Mouse (Mus musculus) layer of hippocampus, postnatal 36 days (tissue): ENCODE results near the gene Ankrd36. TPM values are rescaled to one million over a fixed set of nuclear protein-coding genes. Genes with fewer than 3 reads are reported as not detected.
"Not testable (repeated sequence)": the region's sequence is repeated elsewhere in the genome, so short reads cannot be mapped to it uniquely, and the experiment has no call there.

ENCODE experiments used
- DNase-seq, 2 experiments: peaks; one replicate each; pipeline ENCODE4 v3.0.0; 2022
- total RNA-seq, 2 experiments: library from RNA; stranded (reverse); gene quantifications; 2 replicates each; pipeline ENCODE4 v1.2.3; 2021

Ankrd36 gene
- total RNA-seq, result not detected

DNA sequence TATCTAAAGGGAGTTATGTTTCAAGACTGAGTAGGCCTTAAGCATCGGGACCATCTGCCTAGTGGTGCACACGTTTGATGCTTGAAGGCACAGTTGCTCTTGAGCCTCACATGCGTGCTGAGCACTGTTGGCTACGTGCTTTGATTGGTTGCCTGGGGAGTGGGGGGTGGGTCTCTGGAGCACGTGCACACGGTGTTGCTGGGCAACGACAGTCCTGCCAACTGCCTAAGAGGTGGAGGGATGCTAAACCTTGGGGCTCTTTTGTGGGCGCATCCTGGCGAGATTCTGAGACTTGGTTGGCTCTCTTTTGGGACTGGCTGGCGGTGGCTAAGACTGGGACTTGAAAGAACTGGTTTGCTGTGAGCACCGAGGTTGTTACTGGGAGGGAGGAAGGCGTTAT lies at the start of gene Ankrd36:
Gene Ankrd36 (plus strand): TSS at position 211 of the 400 bp plus-strand sequence.
- no peak for DNase-seq

DNA sequence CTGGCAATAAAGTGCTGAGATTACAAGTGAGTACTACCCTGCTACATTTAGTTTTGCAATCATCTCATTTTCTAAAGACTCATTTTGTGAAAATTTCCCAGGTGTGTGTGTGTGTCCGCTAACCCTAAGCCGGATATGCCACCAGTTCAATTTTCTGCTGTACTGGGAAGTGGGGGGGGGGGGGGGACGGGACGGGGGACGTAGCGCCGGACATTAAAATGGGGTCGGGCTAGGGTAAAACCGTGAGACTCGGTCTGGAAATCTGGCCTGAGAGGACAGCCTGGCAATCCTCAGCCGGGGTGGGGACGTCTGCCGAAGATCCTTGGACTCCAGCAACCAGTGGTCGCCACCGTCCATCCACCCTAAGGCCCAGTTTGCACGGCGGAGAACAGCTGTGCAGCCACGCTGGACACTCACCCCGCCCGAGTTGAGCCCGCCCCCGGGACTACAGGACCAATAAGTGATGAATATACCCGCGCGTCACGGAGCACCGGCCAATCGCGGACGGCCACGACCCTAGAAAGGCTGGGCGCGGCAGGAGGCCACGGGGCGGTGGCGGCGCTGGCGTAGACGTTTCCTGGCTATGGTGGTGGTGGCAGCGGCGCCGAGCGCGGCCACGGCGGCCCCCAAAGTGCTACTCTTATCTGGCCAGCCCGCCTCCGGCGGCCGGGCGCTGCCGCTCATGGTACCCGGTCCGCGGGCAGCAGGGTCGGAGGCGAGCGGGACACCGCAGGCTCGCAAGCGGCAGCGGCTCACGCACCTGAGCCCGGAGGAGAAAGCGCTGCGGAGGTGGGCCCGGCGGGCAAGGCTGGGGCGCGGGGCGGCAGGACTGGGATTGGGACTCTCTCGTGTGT lies 48.8 kb upstream of the Ankrd36 start, which contains the start of gene Xbp1:
Gene Xbp1 (plus strand): TSS at position 248 of the 854 bp plus-strand sequence.
- DNase-seq, result peak; percentile 97 to 98

DNA sequence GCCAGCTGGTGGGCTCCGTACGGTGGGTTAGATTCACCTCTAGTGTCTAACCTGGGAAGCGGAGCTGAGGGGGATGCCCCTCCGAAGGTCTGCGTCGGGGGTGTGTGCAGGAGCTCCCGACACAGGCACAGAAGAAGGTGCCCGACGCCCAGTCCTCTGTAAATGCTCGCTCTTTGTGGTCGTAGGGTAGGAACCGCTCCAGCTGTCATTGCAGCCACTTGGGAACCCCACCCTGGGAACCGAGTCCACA lies 48.3 kb upstream of the Ankrd36 start:
- DNase-seq, result no peak

DNA sequence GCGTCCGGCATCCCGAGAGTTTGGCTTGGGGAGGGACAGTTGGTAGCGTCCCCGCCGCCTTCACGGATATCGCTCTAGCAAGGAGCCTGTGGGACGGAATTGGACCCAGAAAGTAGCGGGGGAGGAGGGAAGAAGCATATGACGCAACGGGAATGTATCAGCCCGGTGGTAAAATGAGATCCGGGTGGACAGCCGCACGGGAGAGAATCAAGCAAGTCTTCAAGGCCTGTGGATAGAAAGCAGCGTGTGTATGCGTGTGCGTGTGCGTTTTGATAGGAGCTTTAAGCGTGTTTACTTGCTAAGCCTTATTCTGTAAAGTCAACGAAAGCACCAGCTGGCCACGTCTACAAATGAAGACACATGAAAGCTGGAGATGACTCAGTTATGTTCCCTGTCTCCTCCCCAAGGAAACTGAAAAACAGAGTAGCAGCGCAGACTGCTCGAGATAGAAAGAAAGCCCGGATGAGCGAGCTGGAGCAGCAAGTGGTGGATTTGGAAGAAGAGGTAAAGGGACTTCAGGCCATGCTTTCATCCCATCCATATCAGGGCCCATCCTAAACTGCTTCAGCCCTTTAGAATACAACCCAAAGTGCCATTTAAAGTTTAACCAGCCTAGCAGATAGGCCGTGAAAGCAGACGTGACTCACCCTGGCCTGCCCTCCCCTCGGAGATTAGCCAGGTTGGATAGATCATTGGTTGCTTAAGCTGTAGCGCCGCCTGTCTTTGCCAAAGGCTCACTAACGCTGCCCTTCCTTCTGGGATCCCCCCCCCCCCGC lies 47.8 kb upstream of the Ankrd36 start:
- peak; percentile 68 to 71 for DNase-seq

DNA sequence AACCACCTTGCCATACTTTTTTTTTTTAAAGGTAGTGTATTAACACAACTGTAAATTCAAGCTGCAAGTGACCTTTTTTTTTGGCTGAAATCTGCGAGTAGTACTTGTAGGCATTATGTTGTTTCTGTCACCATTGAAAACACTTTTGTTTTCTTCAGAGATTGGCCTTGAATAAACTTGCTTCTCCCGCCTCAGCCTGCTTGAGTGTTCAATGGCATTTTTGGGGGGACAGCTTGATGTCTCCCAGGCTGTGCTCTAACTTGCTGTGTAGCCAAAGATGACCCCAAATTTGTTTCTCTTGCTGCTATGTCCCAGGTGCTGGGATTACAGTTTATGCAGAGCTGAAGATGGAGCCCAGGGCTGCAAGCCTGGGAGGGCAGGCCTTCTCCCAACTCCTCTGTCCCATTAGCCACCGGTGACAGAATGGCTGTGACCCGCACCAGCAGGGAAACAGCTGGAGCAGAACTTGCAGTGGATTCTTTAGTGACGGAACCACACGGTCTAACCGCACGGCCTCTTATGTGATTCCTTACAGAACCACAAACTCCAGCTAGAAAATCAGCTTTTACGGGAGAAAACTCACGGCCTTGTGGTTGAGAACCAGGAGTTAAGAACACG lies 46.6 kb upstream of the Ankrd36 start:
- no peak for DNase-seq

DNA sequence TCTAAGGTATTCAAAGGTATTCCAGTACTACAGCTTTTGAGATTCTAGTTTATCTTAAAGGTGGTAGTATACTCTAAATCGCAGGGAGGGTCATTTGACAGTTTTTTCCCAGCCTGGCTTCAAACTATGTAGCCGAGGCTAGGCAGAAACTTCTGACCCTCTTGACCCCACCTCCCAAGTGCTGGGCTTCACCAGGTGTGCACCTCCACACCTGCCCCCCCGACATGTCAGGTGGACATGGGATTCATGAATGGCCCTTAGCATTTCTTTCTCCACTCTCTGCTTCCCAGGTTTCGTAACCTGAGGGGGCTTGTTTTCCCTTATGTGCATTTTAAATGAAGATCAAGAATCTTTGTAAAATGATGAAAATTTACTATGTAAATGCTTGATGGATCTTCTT lies 44.1 kb upstream of the Ankrd36 start:
- DNase-seq, result no peak

DNA sequence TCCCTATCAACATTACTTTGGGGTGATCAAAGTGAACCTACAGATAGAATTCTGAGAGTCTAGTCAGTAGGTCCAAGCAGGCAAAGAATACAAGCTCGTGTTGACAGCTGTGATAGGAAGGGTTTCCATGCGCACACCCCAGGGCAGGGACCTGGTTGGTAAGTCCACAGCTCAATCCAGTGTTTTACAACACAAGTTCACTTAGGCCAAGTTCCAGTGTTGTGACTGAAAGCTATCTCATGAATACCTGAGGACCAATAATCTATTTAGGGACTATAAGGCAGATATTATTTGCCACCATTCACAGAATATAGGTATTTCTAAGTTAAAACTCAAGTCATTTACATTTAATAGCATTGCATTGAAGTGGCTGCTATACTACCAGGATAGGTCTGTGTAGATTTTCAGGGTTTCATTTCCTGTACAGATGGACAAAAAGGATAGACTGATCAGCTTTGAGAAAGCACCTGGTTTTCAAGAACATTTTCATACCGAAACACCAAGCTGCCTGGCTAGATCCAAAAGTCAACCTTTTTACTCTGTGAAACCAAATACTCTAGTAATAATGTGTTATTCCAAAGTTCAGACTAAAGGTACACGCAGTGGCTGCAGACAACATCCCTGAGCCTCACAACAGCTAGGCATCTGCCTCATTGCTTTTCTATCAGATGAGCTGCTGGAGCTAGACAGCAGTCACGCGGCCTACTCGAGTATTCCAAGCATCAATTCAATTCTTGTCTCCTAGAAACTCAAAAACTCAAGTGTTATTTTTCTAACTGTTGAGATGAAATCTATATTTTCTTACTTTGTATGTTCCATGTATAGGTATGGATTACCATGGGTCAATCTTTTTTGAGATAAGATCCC lies 42.7 kb upstream of the Ankrd36 start:
- no peak for DNase-seq

DNA sequence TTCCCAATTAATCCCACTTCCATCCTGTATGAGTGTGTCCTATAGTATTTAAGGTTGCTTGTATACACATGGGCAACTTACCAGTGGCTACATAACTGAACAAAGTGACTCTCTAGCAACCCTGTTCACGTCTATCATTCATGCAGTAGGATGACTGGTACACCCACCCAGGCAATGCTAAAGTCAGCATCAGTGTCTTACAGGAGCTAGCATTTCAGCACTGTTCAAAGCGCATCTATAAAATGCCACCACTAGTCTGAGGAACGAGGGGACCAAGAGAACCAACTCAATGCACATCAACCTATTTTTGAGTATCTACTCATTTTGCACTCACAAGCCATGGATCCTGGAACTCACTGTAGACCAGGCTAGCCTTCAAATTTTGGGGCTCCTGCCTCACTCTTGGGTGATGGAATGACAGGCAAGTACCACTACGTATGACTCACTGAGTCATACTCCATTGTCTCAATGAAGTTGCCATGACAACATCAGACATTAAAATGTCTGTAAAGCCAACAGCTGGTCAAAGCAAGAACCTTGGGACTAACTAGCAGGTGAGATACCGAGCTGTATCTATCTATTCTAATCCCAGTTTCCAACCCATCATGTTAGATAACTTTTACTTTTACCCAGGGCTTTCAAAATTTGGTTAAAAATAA lies 41.5 kb upstream of the Ankrd36 start:
- no peak for DNase-seq

DNA sequence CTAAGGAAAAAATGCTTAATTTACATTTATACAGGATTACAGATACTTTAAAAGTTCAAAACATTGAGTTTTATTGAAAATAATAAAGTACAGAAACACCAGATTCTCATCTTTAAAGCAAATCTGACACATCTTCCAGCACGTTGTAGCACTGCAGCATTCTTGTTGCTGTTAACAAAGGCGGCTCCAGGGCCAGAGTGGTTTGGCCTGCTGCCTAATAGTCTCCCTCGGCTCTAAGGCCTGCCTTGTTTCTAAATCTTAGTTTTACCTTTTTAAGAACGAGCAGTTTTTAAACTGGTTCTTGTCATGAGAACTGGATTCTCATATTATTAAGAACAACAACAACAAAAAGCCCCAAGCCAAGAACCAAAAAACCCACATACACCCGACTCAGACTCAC lies 40.6 kb upstream of the Ankrd36 start:
- no peak for DNase-seq

DNA sequence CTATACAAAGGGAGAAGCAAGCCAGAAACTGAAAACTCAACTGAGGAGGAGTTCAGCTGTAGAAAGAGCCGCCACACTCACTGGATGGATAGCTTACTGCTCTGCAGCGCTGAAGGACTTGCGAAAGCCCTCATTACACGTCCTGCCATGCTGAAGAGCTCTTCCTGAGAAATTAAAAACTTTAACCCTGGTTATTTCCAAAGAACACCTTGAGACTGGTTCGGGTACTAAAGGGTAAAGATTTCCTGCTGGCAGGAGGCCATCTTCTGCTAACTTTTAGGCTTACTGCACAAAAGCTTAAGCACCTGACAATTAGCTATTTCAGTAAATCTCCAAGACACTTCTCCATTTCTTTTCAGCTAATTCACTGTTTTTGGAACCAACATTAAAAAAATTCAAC lies 39.3 kb upstream of the Ankrd36 start:
- DNase-seq, result no peak

DNA sequence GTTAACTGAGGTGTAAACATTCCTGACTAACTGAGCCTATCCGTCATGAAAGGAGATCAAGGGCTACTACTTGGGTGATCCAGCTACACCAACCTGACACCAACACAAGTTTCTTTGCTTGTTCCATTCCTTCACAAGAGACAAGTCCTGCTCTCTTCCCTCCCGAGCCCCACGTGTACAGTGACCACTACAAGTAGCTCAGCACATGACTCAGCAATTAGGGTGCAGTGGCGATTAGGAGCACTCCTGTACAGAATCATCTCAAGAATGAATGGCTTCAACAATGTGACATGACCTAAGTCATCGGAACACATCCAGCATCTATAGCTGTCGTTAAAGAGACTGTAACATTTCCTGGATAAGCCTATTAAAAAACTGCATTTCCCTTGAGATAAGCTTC lies 38.8 kb upstream of the Ankrd36 start:
- DNase-seq, result no peak

DNA sequence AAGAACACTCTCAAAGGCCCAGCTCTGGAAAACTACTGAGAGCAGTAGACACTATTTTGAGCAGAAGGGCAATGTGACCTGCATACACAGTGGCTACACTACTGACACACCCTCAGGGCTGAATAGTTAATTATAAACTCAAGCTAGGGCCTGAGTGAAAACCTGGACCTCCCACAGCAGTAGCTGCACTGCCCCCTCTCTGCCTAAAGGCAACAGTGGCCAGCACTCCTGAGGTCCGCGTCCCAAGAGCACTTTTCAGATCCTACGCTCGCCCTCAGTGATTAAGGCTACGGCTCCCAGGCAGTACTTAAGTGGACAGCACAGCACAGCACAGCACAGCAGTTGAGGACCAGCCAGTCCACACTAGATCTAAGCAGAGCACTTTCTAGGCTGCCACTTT lies 36.4 kb upstream of the Ankrd36 start:
- DNase-seq, result no peak

DNA sequence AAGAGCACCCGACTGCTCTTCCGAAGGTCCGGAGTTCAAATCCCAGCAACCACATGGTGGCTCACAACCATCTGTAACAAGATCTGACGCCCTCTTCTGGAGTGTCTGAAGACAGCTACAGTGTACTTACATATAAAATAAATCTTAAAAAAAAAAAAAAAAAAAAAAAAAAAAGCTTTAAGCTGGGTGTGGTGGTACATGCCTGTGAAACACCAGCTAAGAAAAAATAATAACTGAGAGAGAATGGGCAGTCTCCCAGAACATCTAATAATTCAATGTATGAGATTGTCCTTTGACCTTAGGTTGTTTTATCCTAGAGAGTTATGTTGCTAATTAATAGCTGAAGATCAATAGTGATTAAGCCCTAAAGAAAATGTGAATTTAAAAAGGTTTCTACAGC lies 32.0 kb upstream of the Ankrd36 start:
- DNase-seq, result not testable (repeated sequence)

DNA sequence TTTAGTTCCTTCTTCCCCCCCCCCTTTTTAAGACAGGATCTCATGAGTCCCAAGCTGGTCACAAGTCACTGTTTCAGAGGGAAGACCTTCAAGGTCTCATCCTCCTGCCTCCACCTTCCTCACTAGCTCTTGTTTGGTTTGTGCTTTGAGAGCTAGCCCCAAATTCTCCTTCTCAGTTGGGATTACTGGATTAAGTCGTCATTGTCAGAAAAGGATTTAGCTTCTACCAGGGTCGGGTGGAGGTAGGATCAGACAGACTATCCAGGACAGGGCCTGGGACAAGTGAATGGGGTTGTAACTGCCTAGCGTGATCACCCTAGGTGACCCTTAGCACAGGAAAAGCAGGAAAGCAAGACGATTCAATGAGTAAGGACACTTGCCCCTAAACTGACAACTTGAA lies 29.2 kb upstream of the Ankrd36 start:
- DNase-seq, result no peak

DNA sequence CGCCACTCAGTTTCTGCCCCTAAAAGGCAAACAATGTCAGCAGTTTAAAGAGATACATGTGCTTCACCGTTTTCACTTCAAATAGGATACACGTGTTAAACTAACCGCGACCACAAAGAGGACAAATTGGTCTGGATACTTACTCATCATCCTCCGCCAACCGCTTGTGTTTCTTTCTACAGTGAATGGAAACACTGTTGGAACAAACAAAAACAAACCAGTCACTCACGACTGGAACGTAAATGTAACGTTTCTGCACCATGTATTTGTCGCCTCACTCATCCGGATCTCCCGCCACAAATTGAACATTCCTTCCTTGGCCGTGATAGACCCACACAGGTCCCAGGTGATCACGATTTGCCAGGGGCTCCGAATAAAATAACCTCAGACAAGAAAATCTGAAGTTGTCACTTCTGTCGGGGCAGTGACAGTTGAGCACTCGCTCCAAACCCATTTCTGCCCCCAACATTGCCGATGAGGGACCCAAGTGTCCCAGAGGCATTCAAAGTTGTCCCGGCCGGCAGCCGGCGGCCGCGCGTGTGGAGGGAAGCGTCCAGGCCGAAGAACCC lies 28.2 kb upstream of the Ankrd36 start:
- no peak for DNase-seq

DNA sequence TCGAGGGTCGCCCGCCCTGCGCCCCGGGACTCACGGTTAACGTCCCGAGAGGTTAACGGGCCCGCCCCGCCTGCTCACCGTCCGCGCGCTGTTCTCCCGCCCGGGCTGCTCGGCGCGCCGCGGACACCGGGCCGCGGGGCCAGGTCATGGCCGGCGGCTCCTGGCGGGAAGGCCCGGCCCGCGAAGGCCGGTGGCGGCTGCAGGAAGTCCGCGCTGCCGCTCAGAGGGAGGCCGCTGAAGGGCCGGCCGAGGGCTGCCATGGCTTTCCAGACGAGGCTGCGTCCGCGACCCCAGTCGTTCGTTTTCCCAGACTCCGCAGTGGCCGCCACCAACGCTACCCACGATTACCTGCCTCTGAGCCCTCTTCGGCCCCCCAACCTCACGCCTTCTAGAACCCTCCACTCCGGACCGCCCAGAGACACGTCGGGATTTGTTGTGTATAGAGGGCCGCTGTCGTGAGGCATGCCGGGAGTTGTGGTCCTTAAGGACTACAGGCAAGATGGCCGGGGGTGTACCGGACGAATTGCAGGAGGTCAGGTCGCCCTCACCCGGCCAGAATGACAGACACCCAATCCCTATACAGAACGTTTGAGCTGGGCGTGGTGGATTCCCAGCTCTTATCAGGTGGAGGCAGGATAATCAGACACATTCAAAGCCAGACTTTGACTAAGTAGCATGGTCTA lies 27.5 kb upstream of the Ankrd36 start, which contains the start of gene Ccdc117:
Gene Ccdc117 (minus strand): TSS at position 389 of the 683 bp plus-strand sequence.
- DNase-seq, result peak; percentile 88

DNA sequence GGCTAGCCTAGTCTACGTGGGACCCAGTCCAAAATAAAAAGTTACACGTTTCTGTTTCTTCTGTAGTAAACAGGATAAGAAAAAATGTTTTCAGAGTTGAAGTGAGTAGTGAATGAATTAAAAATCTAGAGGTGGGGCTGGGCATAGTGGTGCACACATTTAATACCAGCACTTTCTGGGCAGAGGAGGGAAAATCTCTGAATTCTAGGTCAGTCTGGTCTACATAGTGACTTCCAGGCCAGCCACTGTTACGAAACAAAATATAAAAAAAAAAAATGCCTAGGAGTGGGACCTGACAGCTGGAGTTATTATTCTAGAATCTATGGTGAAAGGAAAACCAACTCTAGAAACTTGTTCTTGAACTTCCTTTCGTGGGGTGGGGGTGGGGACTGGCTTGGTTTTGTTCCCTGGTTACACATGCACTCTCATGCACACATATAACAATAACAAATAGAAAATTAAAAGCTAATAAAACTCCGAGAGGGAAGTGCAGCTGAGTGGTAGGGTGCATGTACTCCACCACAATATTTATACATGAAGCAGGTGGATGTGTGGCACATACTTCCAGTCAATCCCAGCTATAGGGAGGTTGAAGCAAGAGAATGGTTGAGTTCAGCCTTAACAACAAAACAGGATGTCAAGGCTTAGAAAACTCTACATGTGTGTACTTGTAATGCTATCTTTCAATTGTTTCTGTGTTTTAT lies 26.9 kb upstream of the Ankrd36 start:
- DNase-seq, result no peak

DNA sequence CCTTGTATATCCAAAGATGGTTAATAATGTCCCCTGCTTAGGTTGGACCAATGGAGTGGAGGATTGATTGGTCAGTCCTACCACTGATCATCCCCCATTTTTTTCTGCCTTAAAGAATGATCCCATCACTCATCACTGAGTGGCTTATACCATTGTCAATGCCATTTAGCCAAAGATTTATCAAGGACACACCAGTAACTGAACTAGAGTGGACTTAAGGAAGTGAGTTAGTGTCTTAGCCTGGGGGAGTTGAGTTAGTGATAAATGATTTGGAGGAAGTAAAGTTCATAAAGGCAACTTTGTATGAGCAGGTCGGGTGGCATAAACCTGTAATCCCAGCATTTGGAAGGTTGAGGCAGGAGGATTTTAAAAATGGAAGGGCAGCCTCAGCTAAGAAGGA lies 26.2 kb upstream of the Ankrd36 start:
- DNase-seq, result no peak

DNA sequence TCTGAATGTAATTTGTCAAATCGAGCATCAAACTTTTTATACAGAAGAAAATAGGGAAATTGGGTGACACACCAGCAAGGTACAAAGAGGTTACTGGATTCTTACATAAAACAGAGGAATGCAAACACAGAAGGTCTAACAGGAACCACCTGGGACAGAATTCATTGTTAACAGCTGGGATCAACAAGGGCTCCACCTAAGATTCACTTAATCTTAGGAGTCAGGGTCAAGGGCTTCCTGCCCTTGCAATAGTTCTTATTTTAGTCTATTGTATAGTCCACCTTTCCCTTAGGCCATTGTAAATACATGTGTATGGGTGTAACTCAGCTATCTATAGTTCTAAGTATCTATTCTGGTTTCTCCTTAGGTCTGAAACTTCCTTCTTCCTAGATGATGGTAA lies 24.8 kb upstream of the Ankrd36 start:
- DNase-seq, result not testable (repeated sequence)

DNA sequence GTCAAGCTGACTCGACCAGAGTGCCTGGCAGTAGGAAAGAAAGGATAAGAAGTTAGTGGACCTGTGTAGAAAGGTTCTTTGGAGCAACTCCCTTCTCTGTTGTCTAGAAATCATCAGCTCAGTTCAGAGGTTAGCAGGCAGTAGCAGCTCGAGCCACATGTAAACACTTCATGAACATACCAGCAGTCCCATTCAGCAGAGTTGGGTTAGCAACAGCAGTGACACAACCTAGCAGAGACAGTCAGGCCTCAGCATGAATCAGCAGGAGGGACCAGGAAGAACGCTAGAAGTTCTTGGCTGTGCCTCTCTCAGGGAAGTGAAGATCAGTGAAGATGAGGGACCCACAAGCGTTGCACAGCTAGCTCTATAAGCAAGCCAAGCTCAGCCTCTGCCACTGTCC lies 24.0 kb upstream of the Ankrd36 start:
- DNase-seq, result no peak
